Mouse (Mus musculus): ENCODE measurements at regions not wholly inside any gene's neighbourhood (a gene's known extent, or its start where the extent isn't known, plus 50 kb on each side); places are given as distances from the start of the nearest gene placed in this dataset.

- TF ChIP-seq TAL1 (IDR thresholded peaks at IDR 0.05; ENCODE audit: low read length) = no peak
- no peak for TF ChIP-seq GATA1 (IDR thresholded peaks at IDR 0.05; ENCODE audit: low read length)
Observed at GRCm38 (mm10) chr7:138006971-138007370, 390.6 kb downstream of the Tcerg1l start.
